In the genomic region with DNA sequence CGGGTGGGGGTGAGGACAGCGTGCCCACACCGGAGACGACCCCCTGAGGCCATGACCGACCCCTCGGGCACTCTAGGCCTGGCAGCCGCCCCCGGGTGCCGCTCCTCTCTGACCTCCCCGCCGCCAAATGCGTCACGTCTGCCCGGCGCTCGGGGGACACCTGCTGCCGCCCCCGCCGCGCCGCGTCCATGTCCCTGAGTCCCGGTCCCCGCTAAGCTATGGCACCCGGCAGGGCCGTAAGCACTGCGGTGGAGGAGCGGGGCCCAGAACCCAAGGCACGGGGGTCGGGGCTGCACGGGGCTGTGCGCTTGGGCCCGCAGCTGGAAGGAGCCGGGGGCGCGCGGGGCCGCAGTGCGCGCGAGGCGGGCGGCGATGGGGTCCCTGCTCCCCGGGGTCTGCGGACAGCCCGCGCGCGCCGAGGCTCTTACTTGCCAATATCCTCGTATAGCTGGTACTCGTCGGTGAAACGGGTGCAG, we compare ENCODE assay signal across 9 mouse cellular contexts. TPM values are rescaled to one million over a fixed set of nuclear protein-coding genes. Genes with fewer than 3 reads are reported as not detected.
A peak's percentile ranks its signal among the peaks of the same experiment; 100 is the strongest.
DNase-seq lines count a peak whose midpoint lies in the region; ATAC-seq and TF ChIP-seq lines count a peak whose summit lies in the region.
"Had no signal": no experiment of that assay in that cellular context is flagged by ENCODE, and none has a peak within 500 bp of the region (broad histone marks: within the 10 kb centered on the region; RNA-seq: fewer than 3 reads in every experiment).

No protein-coding gene starts in this region.

- H3K4me2 ChIP-seq in embryonic facial prominence, embryonic 13.5 days: peak overlapping the region; percentile 97

- H3K4me3 ChIP-seq in kidney, adult 2 months (ENCODE audit: insufficient read depth, low read depth, low read length): peak overlapping the region; percentile 31; the same call in 1 of the 2 replicates
- H3K4me3 ChIP-seq in embryonic facial prominence, embryonic 13.5 days: peak overlapping the region; percentile 60
- H3K4me3 ChIP-seq in limb, embryonic 10.5 days: peak overlapping the region; percentile 60

- peaks cover 2% of the 10 kb centered on the region; the same call in 1 of the 2 replicates for H3K27me3 ChIP-seq in kidney, adult 2 months (replicated peaks; ENCODE audit: control insufficient read depth, insufficient read depth, low read length)
- peaks cover 98% of the 10 kb centered on the region for H3K27me3 ChIP-seq in embryonic facial prominence, embryonic 13.5 days
- H3K27me3 ChIP-seq in limb, embryonic 10.5 days (ENCODE audit: low read depth, poor library complexity, severe bottlenecking): peaks cover 87% of the 10 kb centered on the region

- no peak overlapping the region for H3K27ac ChIP-seq in kidney, adult 2 months (ENCODE audit: insufficient read depth, low read depth, low read length)
- H3K27ac ChIP-seq in embryonic facial prominence, embryonic 13.5 days: no peak overlapping the region
- H3K27ac ChIP-seq in limb, embryonic 10.5 days: no peak overlapping the region

- TF ChIP-seq POLR2A in kidney, adult 2 months (IDR thresholded peaks at IDR 0.05; ENCODE audit: low read depth, low read length): no peak

- no peak for ATAC-seq in embryonic facial prominence, embryonic 13.5 days (ENCODE audit: insufficient number of reproducible peaks, insufficient read depth, low FRiP score, low TSS enrichment, low read depth)
- ATAC-seq in granulocyte monocyte progenitor cell, adult 5-6 weeks (replicated peaks; ENCODE audit: poor library complexity, severe bottlenecking): no peak
- ATAC-seq: Patski had no signal

- TF ChIP-seq CTCF in kidney, adult 2 months (conservative IDR thresholded peaks at IDR 0.05; ENCODE audit: insufficient read depth, insufficient read length, low read depth, low read length): no peak

- 1% methylated on average over 51 of the region's 55 CpGs for WGBS in kidney, adult 2 months
- WGBS in embryonic facial prominence, embryonic 13.5 days: under 1% methylated on average over 51 of the region's 55 CpGs
- 1% methylated on average over 55 of the region's 55 CpGs for WGBS in limb, embryonic 10.5 days

- H3K9me3 ChIP-seq in embryonic facial prominence, embryonic 13.5 days: no peaks in the 10 kb centered on the region
- H3K9me3 ChIP-seq in limb, embryonic 10.5 days (replicated peaks): no peaks in the 10 kb centered on the region

- H3K4me1 ChIP-seq in kidney, adult 2 months (ENCODE audit: control insufficient read depth, insufficient read depth, low read length): no peaks in the 10 kb centered on the region
- peaks cover 25% of the 10 kb centered on the region for H3K4me1 ChIP-seq in embryonic facial prominence, embryonic 13.5 days
- H3K4me1 ChIP-seq in limb, embryonic 10.5 days: peaks cover 20% of the 10 kb centered on the region

- H3K36me3 ChIP-seq in kidney, adult 2 months (ENCODE audit: control insufficient read depth, insufficient read depth, low read length): no peaks in the 10 kb centered on the region
- no peaks in the 10 kb centered on the region for H3K36me3 ChIP-seq in embryonic facial prominence, embryonic 13.5 days
- no peaks in the 10 kb centered on the region for H3K36me3 ChIP-seq in limb, embryonic 10.5 days

- H3K9ac ChIP-seq in embryonic facial prominence, embryonic 13.5 days: peak overlapping the region; percentile 64

- no peak for DNase-seq in kidney, adult 2 months
- DNase-seq in kidney, adult 8-10 months: no peak
- DNase-seq in ZHBTc4 (ENCODE audit: low read depth, low spot score): peak; percentile 55
- DNase-seq in limb, embryonic 10.5 days (ENCODE audit: low spot score): peak; percentile 57
- DNase-seq in retina, postnatal 1 day: peak; percentile 40
- no peak for DNase-seq in urinary bladder, postnatal 25 days (ENCODE audit: low spot score)

RNA-seq across cellular contexts. Expression of a gene that starts 1.1 kb away (rescaled TPM):
- polyA plus RNA-seq in kidney, adult 2 months (2012; rRNA removed): 5.1 and 6.2 TPM in 2 replicates
- 1.9 and 2.5 TPM in 2 replicates for polyA plus RNA-seq in embryonic facial prominence, embryonic 13.5 days (2015; fragmentation: Nextera tagmentation; extraction: Ambion mirVana)
- 0.35 and 0.68 TPM in 2 replicates for polyA plus RNA-seq in limb, embryonic 10.5 days (2016; fragmentation: Nextera tagmentation; extraction: Ambion mirVana)
- 1.0 and 2.5 TPM in 2 replicates for total RNA-seq in granulocyte monocyte progenitor cell, adult 5-6 weeks (2014; fragmentation: Nextera tagmentation)
- 1.8 and 2.7 TPM in 2 replicates for total RNA-seq in granulocyte monocyte progenitor cell, adult 5-6 weeks (2017)

Comparison
In these comparisons a context has a peak if more than half of its experiments do, and no peak if none do; other contexts are left out.
1. DNase-seq: peak in ZHBTc4 (single experiment), limb, embryonic 10.5 days (single experiment) and retina, postnatal 1 day (single experiment); none in kidney, adult 2 months (single experiment), kidney, adult 8-10 months (0 of 2) and urinary bladder, postnatal 25 days (single experiment).
2. Peak in every context shown above with its lines, with median percentiles within 50 percentile points of each other: H3K4me3 ChIP-seq.